Mouse (Mus musculus) liver, embryonic 14.5 days (tissue): ENCODE data around the gene Trappc2l. TPM values are rescaled to one million over a fixed set of nuclear protein-coding genes. Genes with fewer than 3 reads are reported as not detected.

Experiments
- ATAC-seq: fragments of 200-750 bp; cut with Nextera tagmentation; 2 replicates; pipeline ENCODE4 v1.8.0; 2017; ENCODE audit warnings: moderate number of reproducible peaks, mild to moderate bottlenecking, moderate library complexity; ENCODE audit not compliant: insufficient read depth
- DNase-seq, 3 experiments: peaks; one replicate each; pipeline ENCODE4 v3.0.0-alpha.2; 2012 to 2013; ENCODE audit warnings: low read depth in 3 of 3, low spot score in 3 of 3
- H3K27ac ChIP-seq: fragments of 300-500 bp; sonication (generic); 2 replicates; pipeline ENCODE4 v1.5.1; 2014; ENCODE audit warnings: moderate library complexity, mild to moderate bottlenecking, control low read depth, inconsistent platforms
- H3K27me3 ChIP-seq: fragments of 300-500 bp; sonication (generic); 2 replicates; pipeline ENCODE4 v1.6.1; 2014; ENCODE audit warnings: mild to moderate bottlenecking, low read length, moderate library complexity; ENCODE audit not compliant: control insufficient read depth, insufficient read depth
- H3K36me3 ChIP-seq: fragments of 300-500 bp; sonication (generic); replicated peaks from 2 replicates; pipeline ENCODE4 v1.6.1; 2014; ENCODE audit warnings: low read depth; ENCODE audit not compliant: control insufficient read depth, insufficient read depth
- H3K4me1 ChIP-seq, 2 experiments: fragments of 200-500 bp in 1 of 2; fragments of 300-500 bp in 1 of 2; sonication (generic) in 1 of 2; replicated peaks; 2 replicates each; pipeline ENCODE4 v1.6.1; 2012 to 2014; ENCODE audit warnings: antibody characterized with exemption in 1 of 2, inconsistent platforms in 1 of 2, low read length in 1 of 2; ENCODE audit not compliant: control insufficient read depth in 2 of 2, insufficient read depth in 2 of 2
- H3K4me2 ChIP-seq: fragments of 300-500 bp; sonication (generic); 2 replicates; pipeline ENCODE4 v1.6.1; 2014; ENCODE audit warnings: low read depth, mild to moderate bottlenecking, control low read depth, moderate library complexity
- H3K4me3 ChIP-seq, 2 experiments: fragments of 200-500 bp in 1 of 2; fragments of 300-500 bp in 1 of 2; sonication (generic) in 1 of 2; 2 replicates each; pipeline ENCODE4 v1.5.1; 2012 to 2014; ENCODE audit warnings: low read depth in 2 of 2, low read length in 2 of 2, mild to moderate bottlenecking in 2 of 2, control low read depth in 1 of 2, inconsistent platforms in 1 of 2, moderate library complexity in 1 of 2; ENCODE audit not compliant: insufficient read depth in 1 of 2
- H3K9ac ChIP-seq: fragments of 300-500 bp; sonication (generic); replicated peaks from 2 replicates; pipeline ENCODE4 v1.6.1; 2014; ENCODE audit warnings: mild to moderate bottlenecking, control low read depth, moderate library complexity
- H3K9me3 ChIP-seq: fragments of 300-500 bp; sonication (generic); 2 replicates; pipeline ENCODE4 v1.6.1; 2016; ENCODE audit warnings: low read length, mixed read lengths; ENCODE audit not compliant: control insufficient read depth
- CTCF ChIP-seq: IDR thresholded peaks from 2 replicates; pipeline ENCODE4 v1.5.1; 2016; ENCODE audit warnings: antibody characterized with exemption, low read depth, control low read depth
- EP300 ChIP-seq: IDR thresholded peaks from 2 replicates; pipeline ENCODE4 v1.6.1; 2016; ENCODE audit warnings: antibody characterized with exemption, low read depth
- WGBS: fragments of 180-500 bp; shearing (Covaris S2); extraction: QIAGEN DNeasy Blood & Tissue Kit; methylation state at CpG from one replicate; pipeline ENCODE4 v1.1.7; 2014; ENCODE audit not compliant: insufficient replicate concordance; 5-methylcytosine and 5-hydroxymethylcytosine counted together
- polyA plus RNA-seq, 2 experiments: library from polyadenylated mRNA; depleted of rRNA in 1 of 2; stranded (reverse) in 1 of 2; unstranded in 1 of 2; fragments of >200 nt; fragmentation: Nextera tagmentation in 1 of 2; extraction: Ambion mirVana in 1 of 2; gene quantifications; 2 replicates each; pipeline versions ENCODE4 v1.2.1 to v1.2.3; 2012 to 2014

Trappc2l gene
- polyA plus RNA-seq, 2 experiments, result 27.9 to 35.4 TPM

GRCm38 (mm10) chr8:122574667-122575251 lies 36.7 kb upstream of the Trappc2l start:
- WGBS, result 24% methylated on average over 10 of the region's 10 CpGs
- peak overlapping the region; percentile 63 for H3K27ac ChIP-seq
- no peaks in the 10 kb centered on the region for H3K9me3 ChIP-seq
- peak overlapping the region; percentile 59 to 68; a peak in 3 of 4 replicates for H3K4me3 ChIP-seq
- TF ChIP-seq EP300 (no peak), CTCF (no peak)
- ATAC-seq (peak; percentile 17), DNase-seq (no peak)
- no peaks in the 10 kb centered on the region for H3K27me3 ChIP-seq
- H3K36me3 ChIP-seq, result peaks cover 40% of the 10 kb centered on the region
- H3K4me1 ChIP-seq, result peaks cover 25 to 36% of the 10 kb centered on the region in 2 experiments
- peak overlapping the region; percentile 82 for H3K4me2 ChIP-seq
- no peak overlapping the region; the same call in 1 of the 2 replicates for H3K9ac ChIP-seq

DNA sequence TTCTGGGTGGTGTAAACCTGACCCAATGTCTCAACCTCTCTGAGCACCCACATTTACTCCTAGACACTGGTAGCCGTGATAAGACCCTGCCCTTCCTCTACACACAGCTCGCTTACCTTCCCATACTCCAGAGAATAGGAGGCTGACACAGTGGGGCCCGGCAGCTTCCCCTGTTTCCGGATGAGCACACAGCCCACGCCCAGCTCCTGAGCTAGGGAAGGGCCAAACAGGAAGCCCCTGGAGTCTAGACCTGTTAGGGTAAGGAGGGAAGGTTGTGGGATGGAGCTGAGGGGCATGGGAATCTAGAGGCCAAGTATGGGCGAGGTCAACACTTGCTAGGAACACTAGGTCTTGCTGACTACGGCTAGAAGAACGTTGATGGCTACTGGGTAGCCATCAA lies 36.2 kb upstream of the Trappc2l start:
- H3K4me2 ChIP-seq, result peak overlapping the region; percentile 82
- no peaks in the 10 kb centered on the region for H3K9me3 ChIP-seq
- no peaks in the 10 kb centered on the region for H3K27me3 ChIP-seq
- ATAC-seq, result peak; percentile 8; the same call in 1 of the 2 replicates
- TF ChIP-seq EP300, result no peak
- no peak for TF ChIP-seq CTCF
- no peak for DNase-seq
- 14% methylated on average over 8 of the region's 8 CpGs for WGBS
- peaks cover 35% of the 10 kb centered on the region for H3K36me3 ChIP-seq
- H3K9ac ChIP-seq, result peak overlapping the region; percentile 73
- H3K4me3 ChIP-seq, result peak overlapping the region; percentile 59 to 68
- H3K4me1 ChIP-seq, result peaks cover 25 to 35% of the 10 kb centered on the region in 2 experiments
- peak overlapping the region; percentile 63 for H3K27ac ChIP-seq

DNA sequence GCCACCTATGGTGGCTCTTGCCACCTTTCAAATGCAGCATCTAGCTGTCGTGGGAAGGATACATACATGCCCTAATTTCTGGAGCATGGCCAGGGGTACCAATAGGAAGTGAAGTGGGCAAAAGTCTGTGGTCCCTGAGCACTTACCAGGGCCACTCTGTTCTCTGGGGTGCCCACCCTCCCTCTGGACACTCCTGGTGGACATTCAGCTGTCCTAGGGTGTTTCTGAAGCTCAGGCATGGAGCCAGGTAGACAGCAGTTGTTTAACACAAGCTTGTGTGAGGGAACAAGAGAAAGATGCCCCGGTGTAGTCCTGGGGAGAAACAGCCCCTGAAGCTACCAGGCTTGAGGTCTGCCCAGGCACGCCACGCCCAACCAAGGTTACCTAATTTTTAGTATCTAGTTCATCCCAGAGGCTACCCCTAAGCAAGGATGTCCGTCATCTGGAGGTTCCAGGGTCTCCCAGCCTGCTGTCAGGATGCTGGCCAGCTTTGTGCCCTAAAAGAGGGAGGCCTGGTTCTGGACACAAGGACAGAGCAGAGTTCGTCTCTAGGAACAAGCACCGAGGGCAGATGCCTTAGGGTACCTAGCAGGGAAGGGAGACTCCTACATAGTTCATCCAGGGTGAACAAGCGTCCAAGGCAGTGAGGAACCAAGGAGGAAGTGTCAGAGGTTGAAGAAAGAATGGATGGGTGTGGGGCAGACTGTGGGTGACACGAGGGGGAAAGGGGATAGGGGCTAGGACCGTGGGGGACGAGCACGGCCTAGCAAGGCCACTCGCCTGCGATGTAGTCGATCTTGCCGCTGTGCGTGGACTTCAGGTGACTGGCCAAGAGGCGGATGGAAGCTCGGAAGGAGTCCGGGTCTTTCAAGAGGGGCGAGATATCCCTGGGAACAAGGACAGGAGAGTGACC lies 35.4 kb upstream of the Trappc2l start:
- H3K9ac ChIP-seq, result peak overlapping the region; percentile 73
- no peaks in the 10 kb centered on the region for H3K27me3 ChIP-seq
- peak overlapping the region; percentile 63 for H3K27ac ChIP-seq
- peak overlapping the region; percentile 82 for H3K4me2 ChIP-seq
- H3K9me3 ChIP-seq, result no peaks in the 10 kb centered on the region
- H3K4me3 ChIP-seq, result peak overlapping the region; percentile 59 to 68
- TF ChIP-seq CTCF (no peak), EP300 (no peak)
- H3K4me1 ChIP-seq, result peaks cover 25 to 35% of the 10 kb centered on the region in 2 experiments
- DNase-seq (no peak), ATAC-seq (peak; percentile 5; the same call in 1 of the 2 replicates)
- 4% methylated on average over 21 of the region's 21 CpGs for WGBS
- H3K36me3 ChIP-seq, result peaks cover 28% of the 10 kb centered on the region

DNA sequence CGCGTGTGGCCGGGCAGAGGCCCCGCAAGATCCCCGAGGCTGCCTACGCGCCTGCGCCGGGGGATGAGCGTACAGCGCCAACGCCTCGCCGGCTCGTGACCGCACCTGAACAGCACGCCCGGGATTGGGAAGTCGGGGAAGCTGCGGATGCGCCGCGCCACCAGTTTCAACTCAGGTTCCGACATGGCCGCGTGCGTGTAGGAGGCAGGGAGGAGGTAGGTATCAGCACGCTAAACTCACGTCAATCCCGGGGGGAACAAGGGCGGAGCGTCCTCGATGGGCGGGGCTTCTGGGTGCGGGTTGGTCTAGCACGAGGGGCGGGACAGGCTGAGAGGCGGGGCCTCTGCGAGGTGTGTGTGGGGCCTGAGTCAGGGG lies 34.8 kb upstream of the Trappc2l start, which contains the start of gene Aprt:
Gene Aprt (minus strand): TSS at position 262 of the 375 bp plus-strand sequence.
- Histone ChIP-seq H3K9me3 (no peaks in the 10 kb centered on the region), H3K27me3 (no peaks in the 10 kb centered on the region), H3K27ac (peak within 1 kb of the TSS; percentile 63), H3K9ac (peak within 1 kb of the TSS; percentile 73), H3K4me2 (peak within 1 kb of the TSS; percentile 82), H3K36me3 (peaks cover 22% of the 10 kb centered on the region), H3K4me1 (peaks cover 25 to 35% of the 10 kb centered on the region in 2 experiments), H3K4me3 (peak within 1 kb of the TSS; percentile 59 to 68)
- peak; percentile 84 for ATAC-seq
- DNase-seq, result peak; percentile 85 to 91 (median 85)
- TF ChIP-seq CTCF (no peak), EP300 (no peak)
- under 1% methylated on average over 39 of the region's 39 CpGs for WGBS

GRCm38 (mm10) chr8:122577116-122577515 lies 34.3 kb upstream of the Trappc2l start:
- peaks cover 17% of the 10 kb centered on the region for H3K36me3 ChIP-seq
- H3K4me3 ChIP-seq, result no peak overlapping the region
- no peak for TF ChIP-seq EP300
- no peak for TF ChIP-seq CTCF
- WGBS, result 62% methylated on average over 10 of the region's 10 CpGs
- ATAC-seq, result no peak
- H3K27ac ChIP-seq, result no peak overlapping the region
- H3K27me3 ChIP-seq, result no peaks in the 10 kb centered on the region
- no peak for DNase-seq
- H3K9ac ChIP-seq, result no peak overlapping the region
- H3K9me3 ChIP-seq, result no peaks in the 10 kb centered on the region
- peaks cover 25 to 35% of the 10 kb centered on the region in 2 experiments for H3K4me1 ChIP-seq
- peak overlapping the region; percentile 82 for H3K4me2 ChIP-seq
